Mouse (Mus musculus) limb, embryonic 14.5 days (tissue): ENCODE results near the gene Gm10282. TPM values are rescaled to one million over a fixed set of nuclear protein-coding genes. Genes with fewer than 3 reads are reported as not detected.

Experiments
- ATAC-seq: fragments of 200-750 bp; cut with Nextera tagmentation; 2 replicates; pipeline ENCODE4 v1.8.0; 2017; ENCODE audit warnings: low read depth, moderate number of reproducible peaks, moderate TSS enrichment; ENCODE audit not compliant: low FRiP score
- DNase-seq: peaks from one replicate; pipeline ENCODE4 v3.0.0-alpha.2; 2015; ENCODE audit warnings: low spot score
- H3K27ac ChIP-seq: fragments of 300-500 bp; sonication (generic); replicated peaks from 2 replicates; pipeline ENCODE4 v1.5.1; 2014; ENCODE audit warnings: low read depth, mild to moderate bottlenecking, low read length, moderate library complexity, mixed read lengths
- H3K27me3 ChIP-seq: fragments of 300-500 bp; sonication (generic); 2 replicates; pipeline ENCODE4 v1.6.1; 2014; ENCODE audit warnings: low read length, mixed read lengths; ENCODE audit not compliant: control insufficient read depth, insufficient read depth
- H3K36me3 ChIP-seq: fragments of 300-500 bp; sonication (generic); 2 replicates; pipeline ENCODE4 v1.6.1; 2014; ENCODE audit warnings: mild to moderate bottlenecking, low read length, moderate library complexity, mixed read lengths; ENCODE audit not compliant: control insufficient read depth, insufficient read depth
- H3K4me1 ChIP-seq: fragments of 300-500 bp; sonication (generic); 2 replicates; pipeline ENCODE4 v1.6.1; 2014; ENCODE audit warnings: antibody characterized with exemption, low read length, mixed read lengths; ENCODE audit not compliant: control insufficient read depth, insufficient read depth
- H3K4me2 ChIP-seq: fragments of 300-500 bp; sonication (generic); replicated peaks from 2 replicates; pipeline ENCODE4 v1.6.1; 2014; ENCODE audit warnings: low read depth, mild to moderate bottlenecking, low read length, moderate library complexity; ENCODE audit not compliant: severe bottlenecking
- H3K4me3 ChIP-seq: fragments of 300-500 bp; sonication (generic); replicated peaks from 2 replicates; pipeline ENCODE4 v1.5.1; 2014; ENCODE audit warnings: low read length
- H3K9ac ChIP-seq: fragments of 300-500 bp; sonication (generic); 2 replicates; pipeline ENCODE4 v1.6.1; 2014; ENCODE audit warnings: mild to moderate bottlenecking, low read depth, low read length, moderate library complexity; ENCODE audit not compliant: severe bottlenecking
- H3K9me3 ChIP-seq: fragments of 300-500 bp; sonication (generic); 2 replicates; pipeline ENCODE4 v1.6.1; 2016; ENCODE audit warnings: low read length; ENCODE audit not compliant: control insufficient read depth
- POLR2A ChIP-seq: fragments of 200-500 bp; IDR thresholded peaks from 2 replicates; pipeline ENCODE4 v1.8.0; 2012; ENCODE audit warnings: inconsistent platforms, mild to moderate bottlenecking, moderate library complexity, borderline replicate concordance; ENCODE audit not compliant: insufficient read depth, insufficient read length; ENCODE audit errors: extremely low read depth
- WGBS: fragments of 180-500 bp; shearing (Covaris S2); extraction: QIAGEN DNeasy Blood & Tissue Kit; methylation state at CpG from one replicate; pipeline ENCODE4 v1.1.7; 2014; 5-methylcytosine and 5-hydroxymethylcytosine counted together
- polyA plus RNA-seq, 2 experiments: library from polyadenylated mRNA; depleted of rRNA in 1 of 2; stranded (reverse) in 1 of 2; unstranded in 1 of 2; fragments of >200 nt; fragmentation: Nextera tagmentation in 1 of 2; extraction: Ambion mirVana in 1 of 2; gene quantifications; 2 replicates each; pipeline versions ENCODE4 v1.2.1 to v1.2.3; 2012 to 2014

Gene Gm10282
- polyA plus RNA-seq, 2 experiments: 26.2 to 30.0 TPM

GRCm38 (mm10) chr8:72350727-72351126 lies 45.7 kb upstream of the Gm10282 start:
- no peaks in the 10 kb centered on the region for H3K27me3 ChIP-seq
- no peak for ATAC-seq
- H3K9ac ChIP-seq: no peak overlapping the region
- no peak overlapping the region for H3K4me3 ChIP-seq
- TF ChIP-seq POLR2A: no peak
- 88% methylated on average over 8 of the region's 8 CpGs for WGBS
- no peaks in the 10 kb centered on the region for H3K9me3 ChIP-seq
- peaks cover 51% of the 10 kb centered on the region for H3K36me3 ChIP-seq
- no peaks in the 10 kb centered on the region for H3K4me1 ChIP-seq
- H3K27ac ChIP-seq: no peak overlapping the region
- DNase-seq: no peak
- no peak overlapping the region for H3K4me2 ChIP-seq

- Histone ChIP-seq H3K27ac (no peak overlapping the region), H3K4me3 (no peak overlapping the region), H3K9ac (no peak overlapping the region), H3K4me2 (no peak overlapping the region), H3K27me3 (no peaks in the 10 kb centered on the region), H3K4me1 (no peaks in the 10 kb centered on the region), H3K9me3 (no peaks in the 10 kb centered on the region), H3K36me3 (peaks cover 51% of the 10 kb centered on the region)
- 86% methylated on average over 9 of the region's 9 CpGs for WGBS
- no peak for TF ChIP-seq POLR2A
- ATAC-seq: no peak
- no peak for DNase-seq
These were observed 44.8 kb upstream of the Gm10282 start for GRCm38 (mm10) chr8:72349838-72350237.

- Histone ChIP-seq H3K27me3 (no peaks in the 10 kb centered on the region), H3K36me3 (peaks cover 51% of the 10 kb centered on the region), H3K9ac (no peak overlapping the region), H3K4me3 (no peak overlapping the region), H3K27ac (no peak overlapping the region), H3K4me2 (no peak overlapping the region), H3K4me1 (no peaks in the 10 kb centered on the region), H3K9me3 (no peaks in the 10 kb centered on the region)
- TF ChIP-seq POLR2A: no peak
- WGBS: 74% methylated on average over 1 of the region's 1 CpGs
- ATAC-seq: no peak
- no peak for DNase-seq
These were observed 43.9 kb upstream of the Gm10282 start for GRCm38 (mm10) chr8:72348956-72349355.

- DNase-seq: no peak
These were observed 43.1 kb upstream of the Gm10282 start for GRCm38 (mm10) chr8:72348114-72348513.

GRCm38 (mm10) chr8:72347553-72347952 lies 42.5 kb upstream of the Gm10282 start:
- no peak overlapping the region for H3K4me3 ChIP-seq
- no peaks in the 10 kb centered on the region for H3K4me1 ChIP-seq
- H3K9me3 ChIP-seq: no peaks in the 10 kb centered on the region
- no peak for TF ChIP-seq POLR2A
- WGBS: 68% methylated on average over 1 of the region's 1 CpGs
- no peak for DNase-seq
- H3K27ac ChIP-seq: no peak overlapping the region
- H3K9ac ChIP-seq: no peak overlapping the region
- no peak overlapping the region for H3K4me2 ChIP-seq
- no peaks in the 10 kb centered on the region for H3K27me3 ChIP-seq
- H3K36me3 ChIP-seq: peaks cover 56% of the 10 kb centered on the region
- no peak for ATAC-seq

More at GRCm38 (mm10) chr8:72348114-72348513, 43.1 kb upstream of the Gm10282 start:
- Histone ChIP-seq H3K9ac (no peak overlapping the region), H3K36me3 (peaks cover 53% of the 10 kb centered on the region), H3K27ac (no peak overlapping the region), H3K9me3 (no peaks in the 10 kb centered on the region), H3K27me3 (no peaks in the 10 kb centered on the region), H3K4me3 (no peak overlapping the region), H3K4me1 (no peaks in the 10 kb centered on the region), H3K4me2 (no peak overlapping the region)
- ATAC-seq: no peak
- 93% methylated on average over 2 of the region's 2 CpGs for WGBS
- no peak for TF ChIP-seq POLR2A

GRCm38 (mm10) chr8:72343725-72344124 lies 38.7 kb upstream of the Gm10282 start:
- 78% methylated on average over 4 of the region's 4 CpGs for WGBS
- no peaks in the 10 kb centered on the region for H3K27me3 ChIP-seq

More at GRCm38 (mm10) chr8:72343725-72344124, 38.7 kb upstream of the Gm10282 start:
- Histone ChIP-seq H3K4me2 (no peak overlapping the region), H3K36me3 (peaks cover 84% of the 10 kb centered on the region), H3K27ac (no peak overlapping the region), H3K9me3 (no peaks in the 10 kb centered on the region), H3K9ac (no peak overlapping the region), H3K4me3 (no peak overlapping the region), H3K4me1 (no peaks in the 10 kb centered on the region)
- DNase-seq (no peak), ATAC-seq (no peak)
- TF ChIP-seq POLR2A: no peak
